Mouse (Mus musculus) MEL (cell line): ENCODE data around the gene Pgm3. TPM values are rescaled to one million over a fixed set of nuclear protein-coding genes. Genes with fewer than 3 reads are reported as not detected.

ENCODE experiments used
- DNase-seq: peaks from one replicate; pipeline ENCODE4 v3.0.0; 2011; ENCODE audit warnings: low read depth, low spot score
- H3K27ac ChIP-seq: 2 replicates; pipeline ENCODE4 v1.5.1; 2012; ENCODE audit warnings: low read depth, mild to moderate bottlenecking, control low read depth, low read length, moderate library complexity; ENCODE audit not compliant: control insufficient read depth
- H3K27me3 ChIP-seq, 2 experiments: fragments of 150-350 bp in 1 of 2; sonication (generic) in 1 of 2; 2 replicates each; pipeline ENCODE4 v1.6.1; 2012; ENCODE audit warnings: low read length in 2 of 2, mild to moderate bottlenecking in 2 of 2, improper control_type of control experiment in 1 of 2, moderate library complexity in 1 of 2; ENCODE audit not compliant: insufficient read depth in 2 of 2, control insufficient read depth in 1 of 2
- H3K36me3 ChIP-seq, 2 experiments: 2 replicates each; pipeline ENCODE4 v1.6.1; 2012 to 2014; ENCODE audit warnings: low read length in 2 of 2, improper control_type of control experiment in 1 of 2, inconsistent platforms in 1 of 2, mild to moderate bottlenecking in 1 of 2; ENCODE audit not compliant: insufficient read depth in 2 of 2, control insufficient read depth in 1 of 2
- H3K4me1 ChIP-seq, 2 experiments: fragments of 150-350 bp in 1 of 2; sonication (generic) in 1 of 2; 2 replicates each; pipeline ENCODE4 v1.6.1; 2012; ENCODE audit warnings: low read length in 2 of 2, improper control_type of control experiment in 1 of 2, mild to moderate bottlenecking in 1 of 2; ENCODE audit not compliant: insufficient read depth in 2 of 2, control insufficient read depth in 1 of 2
- H3K4me3 ChIP-seq, 2 experiments: fragments of 150-350 bp in 1 of 2; sonication (generic) in 1 of 2; 2 replicates each; pipeline ENCODE4 v1.5.1; 2012; ENCODE audit warnings: low read depth in 2 of 2, low read length in 2 of 2, mild to moderate bottlenecking in 2 of 2, moderate library complexity in 2 of 2, control low read depth in 1 of 2, improper control_type of control experiment in 1 of 2; ENCODE audit not compliant: control insufficient read depth in 1 of 2, insufficient read depth in 1 of 2
- H3K79me2 ChIP-seq: 2 replicates; pipeline ENCODE4 v1.6.1; 2012; ENCODE audit warnings: mild to moderate bottlenecking, low read length, moderate library complexity; ENCODE audit not compliant: control insufficient read depth, poor library complexity, insufficient read depth
- H3K9ac ChIP-seq: 2 replicates; pipeline ENCODE4 v1.6.1; 2012; ENCODE audit warnings: low read depth, mild to moderate bottlenecking, control low read depth, low read length, moderate library complexity; ENCODE audit not compliant: control insufficient read depth, poor library complexity, severe bottlenecking
- H3K9me3 ChIP-seq: fragments of 150-350 bp; sonication (generic); replicated peaks from 2 replicates; pipeline ENCODE4 v1.6.1; 2012; ENCODE audit warnings: mild to moderate bottlenecking, low read length, improper control_type of control experiment, moderate library complexity; ENCODE audit not compliant: insufficient read depth
- CHD2 ChIP-seq: IDR thresholded peaks from 2 replicates; pipeline ENCODE4 v1.6.1; 2011; ENCODE audit warnings: low read length, improper control_type of control experiment
- GABPA ChIP-seq: IDR thresholded peaks from 2 replicates; pipeline ENCODE4 v1.6.1; 2012; ENCODE audit warnings: low read depth, mild to moderate bottlenecking, inconsistent platforms, low read length, improper control_type of control experiment, moderate library complexity
- GATA1 ChIP-seq: IDR thresholded peaks from 2 replicates; pipeline ENCODE4 v1.6.1; 2011; ENCODE audit warnings: low read depth, low read length, improper control_type of control experiment
- JUND ChIP-seq: IDR thresholded peaks from 2 replicates; pipeline ENCODE4 v1.6.1; 2011; ENCODE audit warnings: low read depth, mild to moderate bottlenecking, improper control_type of control experiment, low read length
- KAT2A ChIP-seq: conservative IDR thresholded peaks from 2 replicates; pipeline ENCODE4 v1.6.1; 2012; ENCODE audit warnings: low read depth, low read length, improper control_type of control experiment, inconsistent platforms
- MAX ChIP-seq: IDR thresholded peaks from 2 replicates; pipeline ENCODE4 v1.6.1; 2011; ENCODE audit warnings: low read length, improper control_type of control experiment
- MEF2A ChIP-seq: IDR thresholded peaks from 2 replicates; pipeline ENCODE4 v1.6.1; 2014; ENCODE audit warnings: low read depth, mild to moderate bottlenecking, inconsistent platforms, low read length, improper control_type of control experiment; ENCODE audit not compliant: poor library complexity, insufficient replicate concordance, severe bottlenecking; ENCODE audit errors: extremely low read depth
- MXI1 ChIP-seq: IDR thresholded peaks from 2 replicates; pipeline ENCODE4 v1.6.1; 2011; ENCODE audit warnings: mild to moderate bottlenecking, low read depth, low read length, improper control_type of control experiment
- MYB ChIP-seq: IDR thresholded peaks from 2 replicates; pipeline ENCODE4 v1.6.1; 2011; ENCODE audit warnings: mild to moderate bottlenecking, low read depth, low read length, improper control_type of control experiment
- POLR2AphosphoS2 ChIP-seq: IDR thresholded peaks from 2 replicates; pipeline ENCODE4 v1.6.1; 2011; ENCODE audit warnings: low read length, improper control_type of control experiment
- SMC3 ChIP-seq: IDR thresholded peaks from 2 replicates; pipeline ENCODE4 v1.6.1; 2011; ENCODE audit warnings: low read depth, low read length, improper control_type of control experiment
- TAL1 ChIP-seq: IDR thresholded peaks from 2 replicates; pipeline ENCODE4 v1.6.1; 2012; ENCODE audit warnings: mild to moderate bottlenecking, inconsistent platforms, low read length, moderate library complexity, mixed read lengths
- TCF12 ChIP-seq: IDR thresholded peaks from 2 replicates; pipeline ENCODE4 v1.6.1; 2014; ENCODE audit warnings: low read depth, mild to moderate bottlenecking, inconsistent platforms, low read length, improper control_type of control experiment, moderate library complexity
- UBTF ChIP-seq: IDR thresholded peaks from 2 replicates; pipeline ENCODE4 v1.6.1; 2012; ENCODE audit warnings: low read depth, mild to moderate bottlenecking, inconsistent platforms, low read length, improper control_type of control experiment, moderate library complexity, borderline replicate concordance; ENCODE audit not compliant: insufficient read depth
- USF2 ChIP-seq, 2 experiments: IDR thresholded peaks; 2 replicates each; pipeline ENCODE4 v1.6.1; 2011 to 2012; ENCODE audit warnings: improper control_type of control experiment in 2 of 2, low read length in 2 of 2, borderline replicate concordance in 1 of 2, inconsistent platforms in 1 of 2, low read depth in 1 of 2, mild to moderate bottlenecking in 1 of 2; ENCODE audit not compliant: insufficient read depth in 1 of 2
- ZC3H11A ChIP-seq: IDR thresholded peaks from 2 replicates; pipeline ENCODE4 v1.6.1; 2012; ENCODE audit warnings: low read depth, mild to moderate bottlenecking, inconsistent platforms, low read length, improper control_type of control experiment
- ZKSCAN1 ChIP-seq: IDR thresholded peaks from 2 replicates; pipeline ENCODE4 v1.6.1; 2012; ENCODE audit warnings: low read depth, mild to moderate bottlenecking, inconsistent platforms, low read length, improper control_type of control experiment, moderate library complexity
- ZMIZ1 ChIP-seq: IDR thresholded peaks from 2 replicates; pipeline ENCODE4 v1.6.1; 2012; ENCODE audit warnings: low read depth, mild to moderate bottlenecking, inconsistent platforms, low read length, improper control_type of control experiment, moderate library complexity
- polyA plus RNA-seq, 2 experiments: library from polyadenylated mRNA; stranded (reverse) in 1 of 2; unstranded in 1 of 2; fragments of >175 nt in 1 of 2; fragments of >200 nt in 1 of 2; gene quantifications; 2 replicates each; pipeline versions ENCODE4 v1.2.1 to v1.2.4; 2012; ENCODE audit warnings: low replicate concordance in 2 of 2, low read depth in 1 of 2; ENCODE audit not compliant: insufficient read length in 2 of 2, insufficient read depth in 1 of 2, missing spikeins in 1 of 2
- total RNA-seq: library from RNA; depleted of rRNA; stranded (reverse); fragments of 300-350 nt; gene quantifications from 2 replicates; pipeline ENCODE4 v1.2.3, GENCODE M21; 2012

Pgm3 gene
- total and polyA plus RNA-seq, 3 experiments: 10.2 to 10.9 TPM; not detected in 1

DNA sequence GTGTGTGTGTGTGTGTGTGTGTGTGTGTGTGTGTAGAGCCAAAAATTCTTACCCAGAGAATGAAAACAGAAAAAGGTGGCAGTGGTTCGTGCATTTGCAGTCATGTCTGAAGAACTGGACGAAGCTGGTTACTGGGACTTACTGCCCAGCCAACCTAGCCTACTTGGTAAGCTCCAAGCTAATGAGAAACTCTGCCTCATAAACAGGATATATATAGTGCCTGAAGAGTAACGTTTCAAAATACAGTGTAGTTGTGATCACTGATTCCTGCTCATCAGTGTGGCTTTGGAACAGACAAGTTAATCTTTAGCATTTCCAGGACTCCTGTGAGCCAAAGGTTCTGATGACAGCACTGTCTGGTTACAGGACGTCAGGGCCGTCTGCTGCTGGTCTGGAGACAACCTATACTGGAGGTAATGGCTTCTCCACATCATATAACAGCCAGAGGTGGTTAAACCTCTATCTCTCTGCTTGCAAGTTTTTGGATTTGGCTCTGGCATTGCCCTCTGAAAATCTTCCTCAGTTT, 21.9 kb downstream of the Pgm3 start:
- Histone ChIP-seq H3K27me3 (no peaks in the 10 kb centered on the region), H3K9me3 (no peaks in the 10 kb centered on the region), H3K36me3 (peaks cover 0 to 11% of the 10 kb centered on the region in 2 experiments; a peak in 2 of 4 replicates), H3K4me3 (no peak overlapping the region), H3K79me2 (no peaks in the 10 kb centered on the region), H3K27ac (no peak overlapping the region), H3K4me1 (no peaks in the 10 kb centered on the region), H3K9ac (no peak overlapping the region)
- no peak for DNase-seq
- TF ChIP-seq USF2 (IDR thresholded peaks at IDR 0.05; ENCODE audit: borderline replicate concordance in 1 of 2, insufficient read depth in 1 of 2, low read depth in 1 of 2, low read length in 2 of 2): no peak
- no peak for TF ChIP-seq ZMIZ1
- TF ChIP-seq MEF2A: no peak

DNA sequence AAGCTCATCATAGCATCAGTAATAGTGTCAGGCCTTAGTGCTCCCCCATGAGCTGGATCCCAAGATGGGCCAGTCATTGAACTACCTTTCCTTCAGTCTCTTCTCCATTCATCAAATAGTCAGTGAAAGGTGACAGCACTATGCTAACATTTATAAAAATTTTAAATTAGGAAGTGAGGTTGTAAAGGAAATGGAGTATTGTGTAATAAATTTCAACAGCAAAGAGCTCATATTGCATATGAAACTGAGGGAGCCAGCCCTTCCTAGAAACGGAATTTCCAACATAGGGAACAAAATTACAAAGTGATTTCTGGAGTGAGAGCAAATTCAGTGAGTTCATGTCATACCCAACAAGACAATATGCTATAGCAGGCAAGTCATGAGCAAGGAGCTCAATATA, 27.1 kb downstream of the Pgm3 start:
- H3K9me3 ChIP-seq: no peaks in the 10 kb centered on the region
- no peak overlapping the region for H3K27ac ChIP-seq
- no peak for DNase-seq
- H3K4me3 ChIP-seq: no peak overlapping the region
- TF ChIP-seq TCF12 (no peak), CHD2 (no peak), MAX (no peak), KAT2A (no peak), GABPA (no peak), SMC3 (no peak), ZKSCAN1 (no peak), TAL1 (no peak), UBTF (no peak), ZC3H11A (no peak)
- H3K9ac ChIP-seq: no peak overlapping the region
- H3K27me3 ChIP-seq: no peaks in the 10 kb centered on the region
- H3K36me3 ChIP-seq: peaks cover 0 to 7% of the 10 kb centered on the region in 2 experiments; a peak in 2 of 4 replicates
- no peaks in the 10 kb centered on the region for H3K79me2 ChIP-seq
- no peaks in the 10 kb centered on the region for H3K4me1 ChIP-seq

- TF ChIP-seq TCF12 (no peak), MXI1 (no peak), JUND (no peak), POLR2AphosphoS2 (no peak), USF2 (IDR thresholded peaks at IDR 0.05; ENCODE audit: borderline replicate concordance in 1 of 2, insufficient read depth in 1 of 2, low read depth in 1 of 2, low read length in 2 of 2) (no peak), ZKSCAN1 (no peak), GATA1 (no peak), MYB (no peak)
- Histone ChIP-seq H3K27ac (no peak overlapping the region), H3K4me1 (no peaks in the 10 kb centered on the region), H3K36me3 (peaks cover 0 to 7% of the 10 kb centered on the region in 2 experiments; a peak in 2 of 4 replicates), H3K9me3 (no peaks in the 10 kb centered on the region), H3K27me3 (no peaks in the 10 kb centered on the region), H3K4me3 (no peak overlapping the region), H3K79me2 (no peaks in the 10 kb centered on the region), H3K9ac (no peak overlapping the region)
- DNase-seq: no peak
Measured at GRCm38 (mm10) chr9:86543451-86543850, 28.2 kb downstream of the Pgm3 start.
